Mouse (Mus musculus) T-helper 1 cell (primary cell): ENCODE measurements around the gene Mrpl22.
"Not testable (repeated sequence)": the region's sequence is repeated elsewhere in the genome, so short reads cannot be mapped to it uniquely, and the experiment has no call there.

ENCODE experiments used
- in situ Hi-C: fragments of 300-600 bp; cut with MboI, MseI; formaldehyde crosslinking; loops from one replicate; pipeline ENCODE4 v1.15.1; 2025; ENCODE audit warnings: high pct_unique_total_duplicates

Gene Mrpl22

GRCm38 (mm10) chr11:58226425-58226824, 55.0 kb downstream of the Mrpl22 start:
- in situ Hi-C loops: no loop called here

GRCm38 (mm10) chr11:58228021-58228420, 56.6 kb downstream of the Mrpl22 start:
- in situ Hi-C loops: not testable (repeated sequence)
